Mouse (Mus musculus) left cerebral cortex, postnatal 14 days (tissue): ENCODE results near the gene Scn8a. TPM values are rescaled to one million over a fixed set of nuclear protein-coding genes. Genes with fewer than 3 reads are reported as not detected.

Source experiments
- DNase-seq, 2 experiments: peaks; one replicate each; pipeline ENCODE4 v3.0.0; 2021 to 2022; ENCODE audit warnings: low spot score in 2 of 2, mixed read lengths in 1 of 2
- intact Hi-C: fragments of 180-260 bp; cut with DNase I; formaldehyde crosslinking; loops from one replicate; pipeline ENCODE4 v1.15.1; 2025
- total RNA-seq, 2 experiments: library from RNA; stranded (reverse); gene quantifications; 2 replicates each; pipeline ENCODE4 v1.2.3; 2021

The Scn8a gene
- total RNA-seq, 2 experiments from 2014 or later: 203 to 219 TPM

DNA sequence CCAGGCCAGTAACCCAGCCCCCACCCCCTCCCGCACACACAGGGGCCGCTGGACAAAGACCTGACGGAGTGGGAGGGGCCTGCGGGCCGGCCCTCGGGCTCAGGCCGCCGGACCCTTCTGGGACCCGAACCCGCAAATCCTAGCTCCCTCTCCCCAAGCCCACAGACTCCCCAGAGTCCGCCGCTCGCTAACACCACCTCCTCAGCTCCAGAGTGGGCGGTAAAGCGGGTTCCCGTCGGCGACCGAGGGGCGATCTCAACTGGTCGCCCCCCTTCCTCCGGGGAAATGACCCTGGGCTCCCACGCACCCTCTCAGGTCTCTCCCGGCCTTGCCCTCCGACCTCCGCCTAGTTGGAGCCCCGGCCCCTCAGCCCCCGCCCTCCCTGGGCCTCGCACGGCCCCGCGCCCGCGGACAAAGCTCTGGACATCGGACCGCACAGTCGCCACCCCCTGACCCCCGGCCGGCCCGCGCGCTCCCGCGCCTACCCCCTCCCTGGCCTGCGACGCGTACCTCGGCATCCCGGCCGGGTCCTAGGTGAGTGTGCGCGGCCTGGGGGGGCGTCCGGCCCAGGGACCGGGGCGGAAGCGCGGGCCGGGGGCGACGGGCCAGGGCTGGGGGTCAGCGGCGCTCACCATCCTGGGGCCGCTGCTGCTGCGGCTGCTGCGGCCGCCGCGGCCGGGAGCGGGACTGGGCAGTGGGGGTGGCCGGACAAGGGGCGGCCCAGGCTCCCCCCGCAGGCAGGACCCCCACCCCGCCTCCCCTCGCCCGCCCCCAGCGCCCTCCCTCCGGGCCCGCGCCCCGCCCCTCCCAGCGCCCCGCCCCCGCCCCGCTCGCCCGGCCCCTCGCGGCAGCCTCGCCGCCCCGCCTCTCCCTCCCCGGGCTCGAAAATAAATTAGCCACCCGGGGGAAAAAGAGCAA, 208.4 kb downstream of the Scn8a start, which contains the start of gene Fignl2:
Fignl2 (minus strand) TSS at position 755 of the 918 bp plus-strand sequence.
- no peak for DNase-seq
- intact Hi-C loops: loop anchor here (5.0 kb wide), 1 partner anchor 119 kb away; no protein-coding TSS in a partner anchor

DNA sequence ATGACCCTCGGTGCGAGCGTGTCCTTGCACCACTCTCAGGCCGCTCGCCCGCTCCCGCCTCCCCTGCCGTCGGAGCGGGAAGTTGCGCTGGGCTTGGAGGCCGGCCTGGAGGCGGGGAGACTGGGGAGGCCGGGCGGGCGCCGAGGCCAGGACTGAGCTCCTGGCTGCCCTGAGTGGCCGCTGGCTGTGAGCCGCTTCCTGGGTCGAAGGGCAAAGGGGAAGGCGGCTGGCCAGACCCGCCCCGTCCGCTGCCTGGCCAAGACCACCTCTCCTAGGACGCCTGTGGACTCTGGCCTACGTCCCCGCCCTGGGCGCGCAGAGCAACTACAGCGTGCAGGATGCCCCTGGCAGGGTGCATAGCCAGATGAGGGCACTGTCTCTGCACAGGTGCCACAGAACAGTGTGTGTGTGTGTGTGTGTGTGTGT, 209.1 kb downstream of the Scn8a start:
- intact Hi-C loops: loop anchor here (5.0 kb wide), 1 partner anchor 119 kb away; no protein-coding TSS in a partner anchor
- peak; percentile 45 to 64 for DNase-seq

DNA sequence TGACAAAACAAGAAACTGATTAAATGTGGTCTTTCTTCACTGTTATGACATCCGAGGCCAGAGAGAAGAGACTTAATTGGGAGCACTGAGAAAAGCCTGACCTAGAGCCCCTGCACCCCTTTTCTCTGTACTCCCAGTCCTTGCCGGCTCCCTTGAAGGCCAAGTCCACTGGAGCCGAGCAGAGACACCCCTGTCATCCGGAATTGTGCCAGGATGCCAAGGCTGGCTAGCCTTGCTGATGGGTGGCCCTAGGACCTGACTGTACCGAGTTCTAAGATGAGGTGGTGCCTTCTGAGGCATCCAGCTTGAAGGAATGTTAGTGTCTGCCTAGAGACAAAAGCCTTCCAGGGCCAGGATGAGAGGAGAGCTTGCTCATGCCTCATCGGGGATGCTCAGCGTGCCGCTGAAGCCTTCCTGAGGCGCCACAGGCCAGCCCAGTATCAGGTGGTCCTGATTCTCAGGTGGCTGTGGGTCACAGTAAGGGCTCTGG, 210.4 kb downstream of the Scn8a start:
- intact Hi-C loops: no loop called here

DNA sequence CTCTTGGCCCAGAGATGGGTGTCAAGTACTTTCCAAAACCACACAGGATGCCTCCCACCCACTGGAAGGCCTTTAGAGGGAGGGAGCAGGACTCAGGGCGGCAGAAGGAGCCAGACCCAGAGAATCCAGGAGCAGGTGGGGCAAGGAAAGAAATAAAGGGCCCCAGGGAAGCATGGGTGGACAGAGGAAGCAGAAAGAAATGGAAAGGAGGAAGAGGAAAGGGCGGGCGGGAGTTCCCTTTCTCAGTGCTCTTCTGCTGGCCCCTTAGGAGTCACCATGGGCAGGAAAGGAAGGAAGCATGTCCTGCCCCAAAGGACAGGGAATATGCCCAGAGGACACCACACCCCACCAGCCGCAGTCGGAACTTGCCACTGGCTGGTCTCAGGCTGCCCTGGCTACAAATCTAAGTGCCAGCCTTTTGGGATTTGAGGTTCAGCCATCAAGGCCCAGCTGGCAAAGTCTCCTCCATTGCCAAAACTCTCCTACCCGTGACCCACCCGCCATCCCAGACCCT, 211.4 kb downstream of the Scn8a start:
- intact Hi-C loops: no loop called here
- DNase-seq: no peak

More for the DNA sequence above, 210.4 kb downstream of the Scn8a start:
- DNase-seq: no peak

DNA sequence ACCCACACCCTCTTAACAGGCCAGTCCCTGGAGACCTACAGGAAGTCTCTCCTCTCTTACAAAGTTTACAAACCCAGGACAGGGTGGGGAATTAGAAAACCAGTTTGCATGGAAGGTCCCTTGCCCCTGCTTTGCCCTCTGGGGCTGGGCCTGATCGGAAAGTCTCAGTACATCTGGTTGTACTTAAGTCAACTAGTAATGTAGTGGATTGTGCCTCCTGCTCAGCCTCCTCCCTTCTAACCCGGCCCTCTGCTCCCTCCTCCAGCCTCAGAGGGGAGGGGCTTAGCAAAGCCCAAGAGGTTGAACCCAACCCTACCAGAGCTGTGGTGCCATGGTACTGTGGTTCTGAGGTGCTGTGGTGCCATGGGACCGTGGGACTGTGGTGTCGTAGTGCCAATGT, 212.6 kb downstream of the Scn8a start:
- DNase-seq: no peak
- intact Hi-C loops: no loop called here

DNA sequence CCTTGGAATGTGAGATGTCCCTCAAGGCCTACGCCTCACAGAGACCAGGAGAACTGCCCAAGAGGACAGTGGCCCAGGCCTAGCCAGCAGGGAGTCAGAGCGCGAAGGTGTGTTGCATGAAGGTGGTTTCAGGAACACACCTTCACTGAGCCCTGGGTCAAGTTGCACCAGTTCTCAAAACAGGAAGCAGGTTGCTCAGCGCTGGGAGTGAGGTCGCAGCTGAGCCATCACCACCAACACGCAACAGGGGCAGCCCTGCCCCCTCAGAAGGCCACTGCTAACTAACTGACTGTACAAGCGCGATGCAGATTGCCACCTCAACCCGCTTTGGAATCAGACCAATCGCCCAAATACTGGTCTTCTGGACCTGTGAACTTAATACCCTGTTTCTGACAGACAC, 214.8 kb downstream of the Scn8a start:
- no peak for DNase-seq
- intact Hi-C loops: no loop called here

DNA sequence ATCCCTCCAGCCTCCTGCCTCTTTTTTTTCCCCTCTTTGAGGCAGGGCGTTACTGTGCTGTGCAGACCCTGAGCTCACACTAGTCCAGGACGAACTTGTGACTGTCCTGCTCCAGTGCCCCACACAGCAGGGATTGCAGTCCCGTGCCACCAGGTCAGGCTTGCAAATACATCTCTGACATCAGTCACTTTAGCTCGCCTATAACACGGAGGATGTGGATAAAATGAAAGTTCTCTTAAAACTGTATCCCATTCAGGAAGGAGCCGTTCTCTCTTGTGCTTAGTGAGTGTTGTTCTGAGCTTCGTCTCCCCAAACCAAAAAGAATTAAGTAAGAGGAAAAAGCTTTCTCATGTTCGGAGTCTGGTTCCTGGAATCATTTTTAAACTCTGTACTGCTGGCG, 216.8 kb downstream of the Scn8a start:
- DNase-seq: no peak
- intact Hi-C loops: no loop called here

DNA sequence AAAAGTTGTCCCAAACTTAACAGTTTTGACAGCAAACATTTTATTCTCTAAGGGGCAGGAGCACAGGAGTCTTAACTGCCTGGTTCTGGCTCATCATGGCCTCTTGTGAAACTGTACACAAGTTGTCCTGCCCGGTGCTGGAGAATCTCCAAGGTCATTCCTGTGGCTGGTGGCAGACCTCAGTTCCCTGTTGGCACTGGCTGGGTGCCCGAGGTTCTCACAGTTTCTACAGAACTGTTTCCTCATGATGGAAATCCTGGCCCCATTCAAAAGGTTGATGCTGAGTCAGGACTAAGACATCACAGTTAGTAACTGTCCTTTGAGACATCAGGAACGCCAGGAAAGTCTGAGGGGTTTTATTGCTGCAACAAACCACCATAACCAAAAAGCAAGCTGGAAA, 217.3 kb downstream of the Scn8a start:
- DNase-seq: no peak

DNA sequence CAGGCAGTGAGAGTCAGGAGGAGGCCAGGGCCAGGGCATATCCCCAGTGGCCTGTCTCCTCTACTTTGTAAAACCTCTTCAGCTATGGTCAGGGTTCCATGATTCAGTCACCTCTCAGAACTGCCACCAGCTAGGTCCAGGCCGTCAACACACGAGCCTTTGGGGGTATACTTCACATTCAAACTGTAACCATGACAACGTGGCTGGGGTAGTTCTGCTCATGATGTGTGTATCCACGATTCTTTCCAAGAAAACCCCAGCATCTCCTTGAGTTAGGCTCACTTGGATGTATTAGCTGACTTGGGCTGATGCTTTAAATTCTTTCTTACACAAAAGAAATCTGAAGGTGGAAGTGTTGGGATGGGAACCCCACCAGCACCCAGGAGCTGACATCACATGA, 218.6 kb downstream of the Scn8a start:
- intact Hi-C loops: no loop called here

More for the DNA sequence above, 217.3 kb downstream of the Scn8a start:
- intact Hi-C loops: no loop called here

DNA sequence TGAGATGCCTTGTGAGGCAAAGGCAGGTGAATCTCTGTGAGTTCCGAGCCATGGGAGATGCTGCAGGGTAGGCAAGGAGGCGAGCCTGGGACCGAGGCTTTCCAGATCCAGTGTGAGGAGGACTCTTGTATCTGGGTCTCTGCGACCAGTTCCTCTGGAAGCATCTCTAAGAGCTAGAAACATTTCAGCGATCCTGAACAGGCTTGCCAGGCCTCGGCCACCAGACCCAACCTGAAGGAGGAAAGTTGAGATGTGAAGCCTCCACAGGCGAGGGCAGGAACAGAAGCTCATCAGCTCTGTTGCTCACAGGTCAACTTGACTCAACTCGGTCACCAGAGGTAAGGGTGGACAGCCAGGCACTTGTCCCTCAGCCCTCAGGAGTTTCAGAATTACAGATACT, 221.9 kb downstream of the Scn8a start:
- intact Hi-C loops: no loop called here
- no peak for DNase-seq

More for the DNA sequence above, 218.6 kb downstream of the Scn8a start:
- peak in 1 of 2 experiments; percentile 68 for DNase-seq

DNA sequence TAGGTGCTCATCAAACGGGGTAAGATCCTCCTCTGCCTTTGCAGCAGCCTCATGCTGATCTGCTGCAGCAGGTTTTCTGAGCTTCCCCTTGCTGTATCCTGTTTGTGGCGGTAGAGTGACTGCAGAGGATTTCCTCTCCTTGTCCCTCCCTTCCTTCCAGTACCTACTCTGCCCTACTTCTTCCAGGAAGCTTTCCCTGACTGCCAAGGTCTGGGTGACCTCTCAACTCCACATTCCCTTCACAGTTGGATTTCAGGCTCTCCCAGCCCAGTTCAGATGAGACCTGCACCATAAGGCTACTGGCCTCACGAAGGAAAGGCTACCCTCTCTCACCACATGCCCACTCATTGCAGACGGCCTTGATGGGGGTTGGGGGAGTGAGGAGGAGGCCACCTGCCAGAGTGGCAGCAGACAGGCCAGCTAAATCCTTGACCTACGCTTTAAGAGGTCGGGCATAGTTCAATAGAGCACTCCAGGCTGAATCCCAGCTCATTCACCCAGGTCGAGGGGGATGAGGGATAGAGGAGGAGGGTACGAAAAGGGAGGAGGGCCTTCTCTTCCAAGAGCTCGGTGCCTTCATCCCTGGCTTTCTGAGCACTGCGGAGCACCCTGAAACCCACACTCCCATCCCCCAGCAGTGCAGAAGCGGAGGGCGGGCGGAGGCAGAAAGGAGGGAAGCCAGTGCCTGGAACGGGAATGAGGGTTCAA, 222.6 kb downstream of the Scn8a start:
- no peak for DNase-seq
- intact Hi-C loops: no loop called here

DNA sequence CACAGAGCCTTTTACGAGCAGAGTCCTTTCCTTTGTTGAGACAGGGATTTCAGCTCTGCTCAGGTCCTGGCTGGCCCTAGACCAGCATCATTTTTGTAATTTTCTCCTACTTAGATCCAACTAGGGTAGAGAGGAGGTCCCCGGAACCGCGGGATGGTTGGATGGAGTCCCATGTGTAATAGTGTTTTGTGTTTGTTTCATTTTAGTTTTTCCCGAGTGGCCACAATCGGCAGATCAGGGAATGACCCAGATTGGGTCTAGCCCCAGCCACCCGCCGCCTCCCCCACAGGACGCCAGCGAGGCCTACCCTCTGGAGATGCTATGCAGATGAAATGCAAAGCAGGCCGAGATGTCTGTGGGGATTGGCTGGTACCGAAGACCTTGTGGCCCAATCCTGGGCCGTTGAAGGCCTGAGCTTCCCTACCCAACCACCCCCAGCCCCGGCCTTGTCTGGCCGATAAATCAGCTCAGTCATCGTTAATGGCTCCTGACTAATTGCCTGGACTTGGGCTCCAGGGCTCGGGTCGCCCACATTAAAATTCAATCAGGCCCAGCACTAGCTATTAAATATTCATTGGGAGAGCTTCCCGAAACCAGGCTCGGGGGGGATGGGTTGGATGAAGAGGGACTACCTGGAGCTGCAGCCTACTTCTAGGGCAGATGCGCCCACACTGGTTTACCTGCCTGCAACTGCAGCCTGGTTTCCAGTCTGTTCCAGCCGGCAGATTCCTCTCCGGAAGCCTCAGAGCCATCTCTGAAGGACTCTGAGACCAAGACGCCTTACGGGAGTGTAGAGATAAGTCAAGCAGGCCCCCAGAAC, 223.4 kb downstream of the Scn8a start:
- DNase-seq: peak; percentile 36 to 39
- intact Hi-C loops: no loop called here

DNA sequence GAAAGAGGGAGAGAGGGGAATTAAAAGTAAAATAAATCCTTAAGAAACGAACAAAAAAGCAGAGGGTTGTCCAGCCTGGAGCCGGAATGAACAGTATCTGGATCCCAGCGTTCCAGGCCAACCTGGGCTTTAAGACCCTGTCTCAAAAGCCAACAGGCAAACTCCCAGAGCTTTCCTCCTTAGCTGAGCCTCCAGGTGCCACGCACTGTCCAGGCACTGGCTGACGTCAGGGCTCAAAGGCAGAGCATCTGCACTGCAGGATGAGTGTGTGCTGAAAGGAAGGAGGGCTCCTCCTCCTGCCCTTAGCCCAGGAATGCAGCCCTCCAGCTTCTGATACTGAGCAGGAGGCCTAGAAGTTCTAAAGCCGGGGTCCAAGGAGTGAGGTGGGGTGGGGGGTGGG, 224.3 kb downstream of the Scn8a start:
- DNase-seq: no peak
- intact Hi-C loops: no loop called here

DNA sequence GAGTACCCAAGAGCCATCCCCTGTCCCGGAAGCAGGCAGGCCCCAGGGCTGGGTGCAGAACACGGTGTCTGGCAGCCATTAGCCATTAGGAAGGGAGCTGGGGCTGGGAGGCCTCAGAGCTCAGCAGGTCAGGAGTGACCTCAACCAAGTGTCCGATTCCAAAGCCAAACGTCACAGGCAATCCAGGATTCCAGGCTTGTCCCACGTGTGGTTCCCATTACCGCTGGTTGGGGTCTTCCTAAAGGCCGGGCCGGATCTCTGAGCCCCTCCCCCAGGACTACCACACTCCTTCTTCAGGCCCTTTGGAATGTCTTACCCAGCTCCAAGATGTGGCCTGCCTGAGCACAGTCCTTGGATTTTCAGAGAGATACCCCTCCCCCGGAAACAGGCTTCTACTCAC, 225.3 kb downstream of the Scn8a start:
- intact Hi-C loops: no loop called here
- DNase-seq: no peak

DNA sequence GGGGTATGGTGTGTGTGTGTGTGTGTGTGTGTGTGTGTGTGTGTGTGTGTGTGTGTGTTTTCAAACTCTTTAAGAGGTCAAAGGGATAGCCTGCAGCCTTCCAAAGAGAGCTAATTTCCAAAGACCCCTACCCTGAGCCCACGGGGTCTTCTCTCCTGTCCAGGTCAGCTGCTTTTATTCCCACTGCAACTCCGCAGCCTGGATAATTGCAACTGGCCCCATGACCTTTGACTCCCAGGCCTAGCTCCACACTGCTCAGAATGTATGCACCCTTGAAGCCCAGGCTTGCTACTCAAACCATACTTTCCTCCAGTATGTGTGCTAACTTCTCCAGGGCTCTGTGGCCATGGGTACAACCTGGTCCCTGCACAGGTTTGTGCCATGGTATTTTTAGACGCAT, 225.7 kb downstream of the Scn8a start:
- DNase-seq: no peak
- intact Hi-C loops: no loop called here
